Mouse (Mus musculus): ENCODE results near the gene Csrp2. TPM values are rescaled to one million over a fixed set of nuclear protein-coding genes. Genes with fewer than 3 reads are reported as not detected.

The Csrp2 gene
- polyA plus RNA-seq, 2 experiments: 13.7 to 15.1 TPM

- no peak overlapping the region for H3K9ac ChIP-seq (replicated peaks)
- H3K36me3 ChIP-seq (replicated peaks; ENCODE audit: control insufficient read depth, insufficient read depth, low read depth): no peaks in the 10 kb centered on the region
- H3K27ac ChIP-seq: no peak overlapping the region
- no peaks in the 10 kb centered on the region for H3K9me3 ChIP-seq (ENCODE audit: control insufficient read depth, low read length)
- ATAC-seq (ENCODE audit: insufficient read depth) (no peak), DNase-seq (ENCODE audit: low read depth in 3 of 3, low spot score in 3 of 3) (no peak)
- no peak overlapping the region for H3K4me3 ChIP-seq (ENCODE audit: insufficient read depth in 1 of 2, low read depth in 2 of 2, low read length in 2 of 2)
- no peaks in the 10 kb centered on the region for H3K4me1 ChIP-seq (replicated peaks; ENCODE audit: control insufficient read depth in 2 of 2, insufficient read depth in 2 of 2, low read length in 1 of 2)
- TF ChIP-seq EP300 (IDR thresholded peaks at IDR 0.05; ENCODE audit: low read depth) (no peak), CTCF (IDR thresholded peaks at IDR 0.05; ENCODE audit: low read depth) (no peak)
- 39% methylated on average over 7 of the region's 7 CpGs for WGBS (ENCODE audit: insufficient replicate concordance)
- H3K27me3 ChIP-seq (ENCODE audit: control insufficient read depth, insufficient read depth, low read length): no peaks in the 10 kb centered on the region
- no peak overlapping the region for H3K4me2 ChIP-seq (ENCODE audit: low read depth)
Observed at GRCm38 (mm10) chr10:110879426-110880066, 40.0 kb upstream of the Csrp2 start.

GRCm38 (mm10) chr10:110881346-110881745, 38.2 kb upstream of the Csrp2 start:
- H3K36me3 ChIP-seq (replicated peaks; ENCODE audit: control insufficient read depth, insufficient read depth, low read depth): no peaks in the 10 kb centered on the region
- H3K27ac ChIP-seq: no peak overlapping the region
- no peak overlapping the region for H3K9ac ChIP-seq (replicated peaks)
- no peak overlapping the region for H3K4me2 ChIP-seq (ENCODE audit: low read depth)
- H3K9me3 ChIP-seq (ENCODE audit: control insufficient read depth, low read length): no peaks in the 10 kb centered on the region
- TF ChIP-seq CTCF (IDR thresholded peaks at IDR 0.05; ENCODE audit: low read depth): no peak
- TF ChIP-seq EP300 (IDR thresholded peaks at IDR 0.05; ENCODE audit: low read depth): no peak
- no peak for DNase-seq (ENCODE audit: low read depth in 3 of 3, low spot score in 3 of 3)
- H3K27me3 ChIP-seq (ENCODE audit: control insufficient read depth, insufficient read depth, low read length): no peaks in the 10 kb centered on the region
- WGBS (ENCODE audit: insufficient replicate concordance): 43% methylated on average over 7 of the region's 7 CpGs
- no peaks in the 10 kb centered on the region for H3K4me1 ChIP-seq (replicated peaks; ENCODE audit: control insufficient read depth in 2 of 2, insufficient read depth in 2 of 2, low read length in 1 of 2)
- H3K4me3 ChIP-seq (ENCODE audit: insufficient read depth in 1 of 2, low read depth in 2 of 2, low read length in 2 of 2): no peak overlapping the region
- ATAC-seq (ENCODE audit: insufficient read depth): no peak

- Histone ChIP-seq H3K36me3 (replicated peaks; ENCODE audit: control insufficient read depth, insufficient read depth, low read depth) (no peaks in the 10 kb centered on the region), H3K27me3 (ENCODE audit: control insufficient read depth, insufficient read depth, low read length) (no peaks in the 10 kb centered on the region), H3K9ac (replicated peaks) (no peak overlapping the region), H3K4me1 (replicated peaks; ENCODE audit: control insufficient read depth in 2 of 2, insufficient read depth in 2 of 2, low read length in 1 of 2) (no peaks in the 10 kb centered on the region), H3K27ac (no peak overlapping the region), H3K9me3 (ENCODE audit: control insufficient read depth, low read length) (no peaks in the 10 kb centered on the region), H3K4me2 (ENCODE audit: low read depth) (no peak overlapping the region), H3K4me3 (ENCODE audit: insufficient read depth in 1 of 2, low read depth in 2 of 2, low read length in 2 of 2) (no peak overlapping the region)
- DNase-seq (ENCODE audit: low read depth in 3 of 3, low spot score in 3 of 3): no peak
- no peak for ATAC-seq (ENCODE audit: insufficient read depth)
- TF ChIP-seq EP300 (IDR thresholded peaks at IDR 0.05; ENCODE audit: low read depth) (no peak), CTCF (IDR thresholded peaks at IDR 0.05; ENCODE audit: low read depth) (no peak)
Observed at GRCm38 (mm10) chr10:110882701-110883100, 36.9 kb upstream of the Csrp2 start.

- 25% methylated on average over 7 of the region's 7 CpGs for WGBS (ENCODE audit: insufficient replicate concordance)
- ATAC-seq (ENCODE audit: insufficient read depth): no peak
- Histone ChIP-seq H3K4me3 (ENCODE audit: insufficient read depth in 1 of 2, low read depth in 2 of 2, low read length in 2 of 2) (no peak overlapping the region), H3K9ac (replicated peaks) (no peak overlapping the region), H3K27ac (no peak overlapping the region), H3K27me3 (ENCODE audit: control insufficient read depth, insufficient read depth, low read length) (no peaks in the 10 kb centered on the region), H3K36me3 (replicated peaks; ENCODE audit: control insufficient read depth, insufficient read depth, low read depth) (no peaks in the 10 kb centered on the region), H3K4me2 (ENCODE audit: low read depth) (no peak overlapping the region), H3K4me1 (replicated peaks; ENCODE audit: control insufficient read depth in 2 of 2, insufficient read depth in 2 of 2, low read length in 1 of 2) (no peaks in the 10 kb centered on the region), H3K9me3 (ENCODE audit: control insufficient read depth, low read length) (no peaks in the 10 kb centered on the region)
- TF ChIP-seq CTCF (IDR thresholded peaks at IDR 0.05; ENCODE audit: low read depth): no peak
- no peak for TF ChIP-seq EP300 (IDR thresholded peaks at IDR 0.05; ENCODE audit: low read depth)
- DNase-seq (ENCODE audit: low read depth in 3 of 3, low spot score in 3 of 3): no peak
Observed at GRCm38 (mm10) chr10:110890656-110891272, 28.8 kb upstream of the Csrp2 start.

- Histone ChIP-seq H3K27ac (no peak overlapping the region), H3K9ac (replicated peaks) (no peak overlapping the region), H3K4me1 (replicated peaks; ENCODE audit: control insufficient read depth in 2 of 2, insufficient read depth in 2 of 2, low read length in 1 of 2) (no peaks in the 10 kb centered on the region; a peak in 1 of 4 replicates), H3K27me3 (ENCODE audit: control insufficient read depth, insufficient read depth, low read length) (no peaks in the 10 kb centered on the region), H3K4me2 (ENCODE audit: low read depth) (no peak overlapping the region), H3K9me3 (ENCODE audit: control insufficient read depth, low read length) (no peaks in the 10 kb centered on the region), H3K36me3 (replicated peaks; ENCODE audit: control insufficient read depth, insufficient read depth, low read depth) (no peaks in the 10 kb centered on the region), H3K4me3 (ENCODE audit: insufficient read depth in 1 of 2, low read depth in 2 of 2, low read length in 2 of 2) (no peak overlapping the region)
- 55% methylated on average over 13 of the region's 13 CpGs for WGBS (ENCODE audit: insufficient replicate concordance)
- DNase-seq (ENCODE audit: low read depth in 3 of 3, low spot score in 3 of 3) (no peak), ATAC-seq (ENCODE audit: insufficient read depth) (no peak)
- TF ChIP-seq CTCF (IDR thresholded peaks at IDR 0.05; ENCODE audit: low read depth) (no peak), EP300 (IDR thresholded peaks at IDR 0.05; ENCODE audit: low read depth) (no peak)
Observed at GRCm38 (mm10) chr10:110899744-110900501, 19.7 kb upstream of the Csrp2 start.
